Mouse (Mus musculus) layer of hippocampus, adult 2 months (tissue): Measurements from ENCODE around the gene Cacna1s. TPM values are rescaled to one million over a fixed set of nuclear protein-coding genes. Genes with fewer than 3 reads are reported as not detected.

ENCODE experiments used
- DNase-seq, 2 experiments: peaks; one replicate each; pipeline ENCODE4 v3.0.0; 2022; ENCODE audit warnings: low spot score in 2 of 2
- H3K27ac ChIP-seq: fragments of 200-600 bp; 2 replicates; pipeline ENCODE4 v1.8.1; 2022
- H3K4me3 ChIP-seq: fragments of 200-600 bp; 2 replicates; pipeline ENCODE4 v1.8.1; 2022; ENCODE audit warnings: mild to moderate bottlenecking
- CTCF ChIP-seq: fragments of 200-600 bp; conservative IDR thresholded peaks from 2 replicates; pipeline ENCODE4 v1.8.1; 2022; ENCODE audit warnings: antibody characterized with exemption, mild to moderate bottlenecking, moderate library complexity
- total RNA-seq, 2 experiments: library from RNA; stranded (reverse); gene quantifications; 2 replicates each; pipeline ENCODE4 v1.2.3; 2021

Gene Cacna1s
- total RNA-seq, 2 experiments from 2014 or later = 0.49 to 0.77 TPM

- no peak overlapping the region for H3K27ac ChIP-seq
- no peak for TF ChIP-seq CTCF
Measured at GRCm38 (mm10) chr1:136032961-136033360, 19.6 kb upstream of the Cacna1s start.

GRCm38 (mm10) chr1:136038746-136039538 is 13.6 kb upstream of the Cacna1s start:
- no peak for TF ChIP-seq CTCF
- peak in 1 of 2 experiments; percentile 48 for DNase-seq
- Histone ChIP-seq H3K4me3 (no peak overlapping the region), H3K27ac (no peak overlapping the region)

More at GRCm38 (mm10) chr1:136032961-136033360, 19.6 kb upstream of the Cacna1s start:
- H3K4me3 ChIP-seq = no peak overlapping the region
- DNase-seq = no peak

GRCm38 (mm10) chr1:136040452-136040851 is 12.1 kb upstream of the Cacna1s start:
- DNase-seq = no peak
- no peak overlapping the region for H3K4me3 ChIP-seq
- H3K27ac ChIP-seq = no peak overlapping the region
- no peak for TF ChIP-seq CTCF

- TF ChIP-seq CTCF = no peak
- Histone ChIP-seq H3K27ac (no peak overlapping the region), H3K4me3 (no peak overlapping the region)
- DNase-seq = no peak
Measured at GRCm38 (mm10) chr1:136040874-136041273, 11.7 kb upstream of the Cacna1s start.

GRCm38 (mm10) chr1:136045774-136046173 is 6.8 kb upstream of the Cacna1s start:
- Histone ChIP-seq H3K27ac (no peak overlapping the region), H3K4me3 (no peak overlapping the region)
- peak; percentile 94 for TF ChIP-seq CTCF
- DNase-seq = peak; percentile 47 to 74

GRCm38 (mm10) chr1:136047432-136047831 is 5.1 kb upstream of the Cacna1s start:
- DNase-seq = no peak

GRCm38 (mm10) chr1:136047894-136048293 is 4.7 kb upstream of the Cacna1s start:
- no peak for DNase-seq
- no peak overlapping the region for H3K27ac ChIP-seq
- H3K4me3 ChIP-seq = no peak overlapping the region
- no peak for TF ChIP-seq CTCF

More at GRCm38 (mm10) chr1:136047432-136047831, 5.1 kb upstream of the Cacna1s start:
- no peak overlapping the region for H3K27ac ChIP-seq
- TF ChIP-seq CTCF = peak; percentile 82
- no peak overlapping the region for H3K4me3 ChIP-seq

GRCm38 (mm10) chr1:136050312-136051012 is 2.1 kb upstream of the Cacna1s start, which contains the start of gene Ascl5:
TSS of gene Ascl5 (plus strand) at chr1:136050804.
- DNase-seq = no peak
- TF ChIP-seq CTCF = no peak
- Histone ChIP-seq H3K4me3 (peak within 1 kb of the TSS; percentile 44), H3K27ac (peak within 1 kb of the TSS; percentile 48; the same call in 1 of the 2 replicates)

GRCm38 (mm10) chr1:136051013-136051315 is 1.6 kb upstream of the Cacna1s start:
- TF ChIP-seq CTCF = no peak
- Histone ChIP-seq H3K4me3 (peak overlapping the region; percentile 44), H3K27ac (peak overlapping the region; percentile 48; the same call in 1 of the 2 replicates)
- peak in 1 of 2 experiments; percentile 45 for DNase-seq

- Histone ChIP-seq H3K4me3 (peak overlapping the region; percentile 44), H3K27ac (peak overlapping the region; percentile 48; the same call in 1 of the 2 replicates)
- TF ChIP-seq CTCF = peak; percentile 79
- peak; percentile 81 to 85 for DNase-seq
Measured at GRCm38 (mm10) chr1:136051465-136051864, 1.1 kb upstream of the Cacna1s start.

- H3K27ac ChIP-seq = peak overlapping the region; percentile 91
- peak; percentile 35 to 82 for DNase-seq
- H3K4me3 ChIP-seq = no peak overlapping the region
- no peak for TF ChIP-seq CTCF
Measured at GRCm38 (mm10) chr1:136055771-136056170, 3.2 kb downstream of the Cacna1s start.

GRCm38 (mm10) chr1:136058594-136058993 is 6.0 kb downstream of the Cacna1s start:
- no peak for TF ChIP-seq CTCF
- Histone ChIP-seq H3K27ac (no peak overlapping the region), H3K4me3 (no peak overlapping the region)
- DNase-seq = no peak

- no peak overlapping the region for H3K4me3 ChIP-seq
- 0 out of 2 replicates have a peak overlapping the region, but pooled peaks have one; percentile 6 for H3K27ac ChIP-seq
- TF ChIP-seq CTCF = peak; percentile 82
- DNase-seq = peak; percentile 78 to 85
Measured at GRCm38 (mm10) chr1:136061041-136061789, 8.7 kb downstream of the Cacna1s start.
